16 mouse cellular contexts compared by ENCODE assay signal in genomic region chr17:52829678-52830077, GRCm38 (mm10).
"Had no signal": no experiment of that assay in that cellular context is flagged by ENCODE, and none has a peak within 500 bp of the region (broad histone marks: within the 10 kb centered on the region; RNA-seq: fewer than 3 reads in every experiment).

No protein-coding gene starts in this region.

- DNase-seq: retina, postnatal 1 day; right cerebral cortex, adult 18-20 months; right cerebral cortex, postnatal 14 days; right cerebral cortex, postnatal 25 days; right cerebral cortex, postnatal 4 days; spleen, adult 18-20 months; thymus, adult 18-20 months; thymus, adult 2 months; thymus, postnatal 14 days; thymus, postnatal 25 days; thymus, postnatal 36 days; thymus, postnatal 4 days had no signal

- H3K27me3 ChIP-seq: neural tube, embryonic 13.5 days; neural tube, embryonic 15.5 days; stomach, embryonic 15.5 days had no signal

- H3K4me1 ChIP-seq: neural tube, embryonic 13.5 days; neural tube, embryonic 15.5 days; stomach, embryonic 15.5 days had no signal

- H3K9ac ChIP-seq: neural tube, embryonic 13.5 days; neural tube, embryonic 15.5 days; stomach, embryonic 15.5 days had no signal

- H3K4me3 ChIP-seq: neural tube, embryonic 13.5 days; neural tube, embryonic 15.5 days; stomach, embryonic 15.5 days had no signal

- H3K9me3 ChIP-seq: neural tube, embryonic 13.5 days; neural tube, embryonic 15.5 days; stomach, embryonic 15.5 days had no signal

- H3K36me3 ChIP-seq: neural tube, embryonic 13.5 days; neural tube, embryonic 15.5 days; stomach, embryonic 15.5 days had no signal

- H3K27ac ChIP-seq: neural tube, embryonic 13.5 days; neural tube, embryonic 15.5 days; stomach, embryonic 15.5 days; stomach, postnatal 0 days had no signal
